Mouse (Mus musculus) heart, adult 8-10 months (tissue): ENCODE measurements around the gene Cdk5r2. TPM values are rescaled to one million over a fixed set of nuclear protein-coding genes. Genes with fewer than 3 reads are reported as not detected.
"Not testable (repeated sequence)": the region's sequence is repeated elsewhere in the genome, so short reads cannot be mapped to it uniquely, and the experiment has no call there.

Experiments used
- DNase-seq: peaks from one replicate; pipeline ENCODE4 v3.0.0; 2022; ENCODE audit warnings: low spot score
- total RNA-seq, 4 experiments: library from RNA; stranded (reverse); gene quantifications; 2 replicates each; pipeline ENCODE4 v1.2.4; 2022

Gene Cdk5r2
- total RNA-seq: under 1 TPM in 1 of 4 experiments, not detected in 3; 0.09 TPM

GRCm38 (mm10) chr1:74854306-74855056 lies at the start of gene Cdk5r2:
Gene Cdk5r2, plus strand, starts transcription at chr1:74854934.
- peak; percentile 83 for DNase-seq

GRCm38 (mm10) chr1:74805340-74805835 lies 49.3 kb upstream of the Cdk5r2 start:
- no peak for DNase-seq

GRCm38 (mm10) chr1:74805843-74806242 lies 48.9 kb upstream of the Cdk5r2 start:
- no peak for DNase-seq

- DNase-seq: no peak
Observed at GRCm38 (mm10) chr1:74806360-74807311, 48.1 kb upstream of the Cdk5r2 start.

GRCm38 (mm10) chr1:74807551-74808071 lies 47.1 kb upstream of the Cdk5r2 start:
- DNase-seq: no peak

GRCm38 (mm10) chr1:74808078-74808477 lies 46.7 kb upstream of the Cdk5r2 start:
- peak; percentile 87 for DNase-seq

GRCm38 (mm10) chr1:74809007-74809406 lies 45.7 kb upstream of the Cdk5r2 start:
- no peak for DNase-seq

- no peak for DNase-seq
Observed at GRCm38 (mm10) chr1:74814931-74815647, 39.6 kb upstream of the Cdk5r2 start.

- DNase-seq: not testable (repeated sequence)
Observed at GRCm38 (mm10) chr1:74815965-74816364, 38.8 kb upstream of the Cdk5r2 start.

GRCm38 (mm10) chr1:74816612-74817199 lies 38.0 kb upstream of the Cdk5r2 start:
- peak; percentile 90 for DNase-seq

- no peak for DNase-seq
Observed at GRCm38 (mm10) chr1:74817219-74817618, 37.5 kb upstream of the Cdk5r2 start.

GRCm38 (mm10) chr1:74818509-74818908 lies 36.2 kb upstream of the Cdk5r2 start:
- no peak for DNase-seq

- not testable (repeated sequence) for DNase-seq
Observed at GRCm38 (mm10) chr1:74823598-74823997, 31.1 kb upstream of the Cdk5r2 start.

GRCm38 (mm10) chr1:74824518-74825302 lies 30.0 kb upstream of the Cdk5r2 start:
- DNase-seq: no peak

- DNase-seq: no peak
Observed at GRCm38 (mm10) chr1:74830061-74830460, 24.7 kb upstream of the Cdk5r2 start.

GRCm38 (mm10) chr1:74833255-74833654 lies 21.5 kb upstream of the Cdk5r2 start:
- no peak for DNase-seq

- DNase-seq: no peak
Observed at GRCm38 (mm10) chr1:74843090-74843489, 11.6 kb upstream of the Cdk5r2 start.

- DNase-seq: no peak
Observed at GRCm38 (mm10) chr1:74846341-74846740, 8.4 kb upstream of the Cdk5r2 start.

GRCm38 (mm10) chr1:74848946-74849345 lies 5.8 kb upstream of the Cdk5r2 start:
- DNase-seq: no peak

GRCm38 (mm10) chr1:74850251-74850650 lies 4.5 kb upstream of the Cdk5r2 start:
- no peak for DNase-seq
